14 mouse cellular contexts compared by ENCODE assay signal in genomic region chr17:56381183-56381582, GRCm38 (mm10). TPM values are rescaled to one million over a fixed set of nuclear protein-coding genes. Genes with fewer than 3 reads are reported as not detected.
DNase-seq lines count a peak whose midpoint lies in the region; ATAC-seq and TF ChIP-seq lines count a peak whose summit lies in the region.
"Had no signal": no experiment of that assay in that cellular context is flagged by ENCODE, and none has a peak within 500 bp of the region (broad histone marks: within the 10 kb centered on the region; RNA-seq: fewer than 3 reads in every experiment).

No protein-coding gene starts in this region.

- H3K27me3 ChIP-seq in forebrain, postnatal 0 days (ENCODE audit: insufficient read depth, low read length), result no peaks in the 10 kb centered on the region
- H3K27me3 ChIP-seq in forebrain, embryonic 14.5 days (replicated peaks; ENCODE audit: control insufficient read depth, insufficient read depth, low read length), result no peaks in the 10 kb centered on the region
- H3K27me3 ChIP-seq in Patski, result no peaks in the 10 kb centered on the region
- no peaks in the 10 kb centered on the region for H3K27me3 ChIP-seq in kidney, adult 2 months (replicated peaks; ENCODE audit: control insufficient read depth, insufficient read depth, low read length)
- no peaks in the 10 kb centered on the region for H3K27me3 ChIP-seq in heart, embryonic 10.5 days (ENCODE audit: insufficient read depth, poor library complexity, severe bottlenecking)
- H3K27me3 ChIP-seq: limb, embryonic 12.5 days had no signal

- DNase-seq in forebrain, postnatal 0 days, result no peak
- no peak for DNase-seq in forebrain, embryonic 14.5 days (ENCODE audit: low spot score)
- DNase-seq in Patski (ENCODE audit: low read depth, low spot score), result peak; percentile 49
- peak; percentile 70 for DNase-seq in kidney, adult 2 months
- DNase-seq in kidney, postnatal 4 days, result peak; percentile 75 to 81
- no peak for DNase-seq in left cerebral cortex, adult 18-20 months (ENCODE audit: low spot score in 2 of 2)
- no peak for DNase-seq in adrenal gland, adult (ENCODE audit: inconsistent age in 2 of 2, low spot score in 1 of 2)
- DNase-seq in heart, embryonic 10.5 days (ENCODE audit: low spot score), result no peak
- DNase-seq: adrenal gland, postnatal 36 days; cerebellum, adult 11 months; embryo, embryonic 11 days; heart, postnatal 10 days had no signal

- no peak for TF ChIP-seq CTCF in forebrain, postnatal 0 days (IDR thresholded peaks at IDR 0.05; ENCODE audit: low read depth)
- no peak for TF ChIP-seq CTCF in Patski (IDR thresholded peaks at IDR 0.05)
- no peak for TF ChIP-seq CTCF in kidney, adult 2 months (conservative IDR thresholded peaks at IDR 0.05; ENCODE audit: insufficient read depth, insufficient read length, low read depth, low read length)

- no peak overlapping the region for H3K4me3 ChIP-seq in forebrain, postnatal 0 days (ENCODE audit: low read depth, low read length)
- H3K4me3 ChIP-seq in forebrain, embryonic 14.5 days (ENCODE audit: low read depth, low read length), result no peak overlapping the region
- no peak overlapping the region for H3K4me3 ChIP-seq in kidney, adult 2 months (ENCODE audit: insufficient read depth, low read depth, low read length)
- H3K4me3 ChIP-seq in heart, embryonic 10.5 days, result no peak overlapping the region
- H3K4me3 ChIP-seq: erythroblast, embryonic 14.5 days; limb, embryonic 12.5 days had no signal

- POLR2A ChIA-PET in Patski (lab: Charles Lee), result interaction anchor here (0.6 to 1.8 kb wide), 3 partner anchors 12 to 95 kb away, joined by 3 to 4 read pairs (median 3); no protein-coding TSS in a partner anchor

- in situ Hi-C loops in Patski (cut with MboI; ENCODE audit: low pct_unique_long_range_greater_than_20kb), result no loop called here

- ATAC-seq in forebrain, postnatal 0 days, result no peak
- no peak for ATAC-seq in forebrain, embryonic 14.5 days
- peak; percentile 46 for ATAC-seq in Patski

- TF ChIP-seq POLR2A in kidney, adult 2 months (IDR thresholded peaks at IDR 0.05; ENCODE audit: low read depth, low read length), result no peak

- H3K27ac ChIP-seq in forebrain, postnatal 0 days (ENCODE audit: low read depth, low read length), result 0 out of 2 replicates have a peak overlapping the region, but pooled peaks have one; percentile 29
- H3K27ac ChIP-seq in forebrain, embryonic 14.5 days (ENCODE audit: low read depth, low read length), result no peak overlapping the region
- peak overlapping the region; percentile 57 for H3K27ac ChIP-seq in kidney, adult 2 months (ENCODE audit: insufficient read depth, low read depth, low read length)
- no peak overlapping the region for H3K27ac ChIP-seq in heart, embryonic 10.5 days
- H3K27ac ChIP-seq: limb, embryonic 12.5 days had no signal

- H3K36me3 ChIP-seq in forebrain, postnatal 0 days (ENCODE audit: insufficient read depth), result peaks cover 70% of the 10 kb centered on the region
- peaks cover 89% of the 10 kb centered on the region for H3K36me3 ChIP-seq in forebrain, embryonic 14.5 days (ENCODE audit: control insufficient read depth, insufficient read depth, low read length)
- H3K36me3 ChIP-seq in kidney, adult 2 months (ENCODE audit: control insufficient read depth, insufficient read depth, low read length), result no peaks in the 10 kb centered on the region
- H3K36me3 ChIP-seq in heart, embryonic 10.5 days, result peaks cover 95% of the 10 kb centered on the region

- CTCF ChIA-PET in Patski (lab: Charles Lee), result interaction anchor here (0.5 to 1.9 kb wide), 7 partner anchors 10 to 244 kb away, joined by 3 to 6 read pairs (median 3); no protein-coding TSS in a partner anchor

- H3K4me1 ChIP-seq in forebrain, postnatal 0 days (ENCODE audit: insufficient read depth), result no peaks in the 10 kb centered on the region
- H3K4me1 ChIP-seq in forebrain, embryonic 14.5 days (ENCODE audit: control insufficient read depth, insufficient read depth, low read length), result peaks cover 2% of the 10 kb centered on the region; the same call in 1 of the 2 replicates
- H3K4me1 ChIP-seq in kidney, adult 2 months (ENCODE audit: control insufficient read depth, insufficient read depth, low read length), result peaks cover 16% of the 10 kb centered on the region
- no peaks in the 10 kb centered on the region for H3K4me1 ChIP-seq in heart, embryonic 10.5 days
- H3K4me1 ChIP-seq: limb, embryonic 12.5 days had no signal

- H3K4me2 ChIP-seq in forebrain, postnatal 0 days (ENCODE audit: low read depth), result no peak overlapping the region
- no peak overlapping the region for H3K4me2 ChIP-seq in forebrain, embryonic 14.5 days (ENCODE audit: low read length)
- H3K4me2 ChIP-seq: limb, embryonic 12.5 days had no signal

- H3K9me3 ChIP-seq in forebrain, postnatal 0 days (ENCODE audit: low read length), result no peaks in the 10 kb centered on the region
- H3K9me3 ChIP-seq in forebrain, embryonic 14.5 days (replicated peaks; ENCODE audit: control insufficient read depth, low read length), result no peaks in the 10 kb centered on the region
- no peaks in the 10 kb centered on the region for H3K9me3 ChIP-seq in heart, embryonic 10.5 days
- H3K9me3 ChIP-seq: limb, embryonic 12.5 days had no signal

- 74% methylated on average over 5 of the region's 5 CpGs for WGBS in forebrain, postnatal 0 days
- WGBS in forebrain, embryonic 14.5 days, result 81% methylated on average over 5 of the region's 5 CpGs
- WGBS in kidney, adult 2 months, result 38% methylated on average over 5 of the region's 5 CpGs
- WGBS in heart, embryonic 10.5 days, result 94% methylated on average over 5 of the region's 5 CpGs

- H3K9ac ChIP-seq in forebrain, postnatal 0 days, result no peak overlapping the region
- no peak overlapping the region for H3K9ac ChIP-seq in forebrain, embryonic 14.5 days (ENCODE audit: low read length)
- H3K9ac ChIP-seq: limb, embryonic 12.5 days had no signal

RNA-seq across cellular contexts. Expression of gene Kdm4b, which starts 55.3 kb away (rescaled TPM):
- total RNA-seq in forebrain, postnatal 0 days (2014; rRNA removed), result 107 and 133 TPM in 2 replicates
- polyA plus RNA-seq in forebrain, postnatal 0 days (2015; fragmentation: Nextera tagmentation; extraction: Ambion mirVana), result 46.8 and 53.2 TPM in 2 replicates
- polyA plus RNA-seq in forebrain, embryonic 14.5 days (2014; fragmentation: Nextera tagmentation; extraction: Ambion mirVana), result 41.7 and 58.5 TPM in 2 replicates
- polyA plus RNA-seq in Patski (2021), result 29.1 TPM
- polyA plus RNA-seq in kidney, adult 2 months (2012; rRNA removed), result 21.6 and 24.9 TPM in 2 replicates
- 10 to 100 TPM; 59.1 to 64.7 TPM for total RNA-seq in left cerebral cortex, adult 18-20 months (2021)
- polyA plus RNA-seq in heart, embryonic 10.5 days (2016; fragmentation: Nextera tagmentation; extraction: Ambion mirVana), result 34.6 and 35.6 TPM in 2 replicates

Comparison
In these comparisons a context has a peak if more than half of its experiments do, and no peak if none do; other contexts are left out.
1. H3K27ac ChIP-seq: peak in forebrain, postnatal 0 days (single experiment) and kidney, adult 2 months (single experiment); none in forebrain, embryonic 14.5 days (single experiment) and heart, embryonic 10.5 days (single experiment).
2. DNase-seq: peak in Patski (single experiment), kidney, adult 2 months (single experiment) and kidney, postnatal 4 days (2 of 2); none in forebrain, postnatal 0 days (single experiment), forebrain, embryonic 14.5 days (single experiment), left cerebral cortex, adult 18-20 months (0 of 2), adrenal gland, adult (0 of 2) and heart, embryonic 10.5 days (single experiment).